Mouse (Mus musculus) E14TG2a.4 (cell line): ENCODE results near the gene Gm9837.

Source experiments
- CTCF ChIP-seq: conservative IDR thresholded peaks from 2 replicates; pipeline ENCODE4 v1.5.1; 2014; ENCODE audit warnings: low read length
- POU5F1 ChIP-seq: IDR thresholded peaks from 2 replicates; pipeline ENCODE4 v1.6.1; 2014; ENCODE audit warnings: low read length, borderline replicate concordance

DNA sequence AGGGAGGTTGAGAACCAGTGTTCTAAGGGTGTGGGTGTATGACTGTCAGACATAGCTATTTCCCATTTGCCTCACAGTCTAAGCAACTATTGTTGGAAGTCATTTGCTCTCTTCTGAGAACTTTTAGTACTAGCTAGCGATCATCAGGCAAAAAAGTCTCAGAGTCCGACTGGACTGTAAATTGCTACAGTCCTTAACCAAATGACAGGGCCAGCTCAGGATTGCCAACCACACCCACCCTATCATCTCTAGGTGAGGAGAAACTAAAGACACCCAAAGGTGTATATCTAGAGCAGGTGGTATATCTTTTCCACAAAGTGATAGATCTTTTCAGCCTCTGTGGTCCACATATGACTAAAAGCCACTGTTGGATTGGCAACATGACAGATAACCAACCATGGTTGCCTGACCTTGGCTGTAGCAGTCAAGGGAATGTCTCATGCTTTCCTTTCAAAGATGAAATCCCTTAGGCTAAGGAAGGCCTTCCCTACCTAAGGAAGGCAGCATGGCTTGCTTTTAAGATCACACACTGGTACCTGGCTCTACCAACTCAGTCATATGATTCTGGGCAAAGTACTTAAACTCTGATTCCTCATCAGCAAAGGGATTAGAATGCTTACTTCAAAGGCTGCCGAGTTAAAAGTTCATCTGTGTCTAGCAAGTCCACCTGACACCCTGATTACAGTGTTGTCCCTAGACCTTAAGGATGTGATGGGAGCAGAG lies 42.1 kb downstream of the Gm9837 start:
- TF ChIP-seq POU5F1 (no peak), CTCF (no peak)
